Mouse (Mus musculus): Measurements from ENCODE around the gene Zfp963. TPM values are rescaled to one million over a fixed set of nuclear protein-coding genes. Genes with fewer than 3 reads are reported as not detected.
"Not testable (repeated sequence)": the region's sequence is repeated elsewhere in the genome, so short reads cannot be mapped to it uniquely, and the experiment has no call there.

Zfp963 gene
- polyA plus RNA-seq, 1 experiment from 2014 or later: 6.5 TPM

DNA sequence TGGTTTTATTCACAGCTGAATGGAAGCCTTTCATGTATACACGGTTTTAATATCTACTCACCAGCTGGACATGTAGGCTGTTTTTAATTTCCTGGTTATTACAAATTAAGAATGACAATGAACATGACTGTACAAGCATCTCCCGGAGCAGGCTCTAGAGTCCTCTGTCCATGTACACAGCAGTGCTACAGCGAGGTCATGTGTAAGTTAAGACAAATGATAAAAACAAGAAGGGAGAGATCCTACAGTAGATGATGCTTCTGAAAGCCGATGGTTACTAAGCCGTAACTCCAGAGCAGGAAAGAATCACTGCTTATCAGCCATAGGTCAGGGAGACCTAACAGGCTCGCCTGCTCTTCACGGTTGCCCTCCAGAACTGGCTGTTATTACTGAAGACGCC, 36.3 kb downstream of the Zfp963 start:
- 87% methylated on average over 8 of the region's 8 CpGs for WGBS
- Histone ChIP-seq H3K27ac (ENCODE audit: low read depth, low read length) (no peak overlapping the region), H3K9ac (ENCODE audit: low read depth, low read length) (no peak overlapping the region), H3K9me3 (ENCODE audit: control insufficient read depth, low read length) (no peaks in the 10 kb centered on the region), H3K4me2 (ENCODE audit: low read length) (no peak overlapping the region), H3K4me1 (ENCODE audit: control insufficient read depth, insufficient read depth, low read depth, low read length) (peaks cover 27% of the 10 kb centered on the region), H3K36me3 (ENCODE audit: control insufficient read depth, insufficient read depth, low read length) (peaks cover 12% of the 10 kb centered on the region), H3K4me3 (ENCODE audit: low read length) (no peak overlapping the region), H3K27me3 (replicated peaks; ENCODE audit: control insufficient read depth, insufficient read depth, low read length) (no peaks in the 10 kb centered on the region)
- no peak for ATAC-seq

DNA sequence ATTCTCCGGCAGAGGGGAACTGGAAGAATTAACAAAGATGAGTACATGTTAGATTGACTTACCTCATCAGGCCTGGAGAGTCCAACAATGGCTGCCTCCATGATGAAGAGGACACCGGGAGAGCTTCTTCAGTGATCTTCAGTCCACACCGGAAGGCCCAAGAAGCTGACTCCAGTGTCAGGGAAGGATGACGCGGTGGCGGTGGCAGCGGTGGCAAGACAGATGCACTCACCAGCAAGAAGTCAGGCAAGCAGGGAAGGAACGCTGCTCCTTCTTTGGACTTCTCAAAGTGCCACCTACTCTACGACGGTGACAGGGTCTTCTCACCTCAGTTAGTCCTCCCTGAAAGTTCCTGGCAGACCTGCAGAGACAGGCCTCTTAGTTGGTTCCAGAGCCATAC, 39.1 kb downstream of the Zfp963 start, which contains the start of gene Zfp869:
Zfp869 (minus strand) TSS at position 101 of the 400 bp plus-strand sequence.
- H3K36me3 ChIP-seq (ENCODE audit: control insufficient read depth, insufficient read depth, low read length): peaks cover 41% of the 10 kb centered on the region
- ATAC-seq; H3K4me3 ChIP-seq (ENCODE audit: low read length); H3K4me2 ChIP-seq (ENCODE audit: low read length); H3K27me3 ChIP-seq (replicated peaks; ENCODE audit: control insufficient read depth, insufficient read depth, low read length); H3K9ac ChIP-seq (ENCODE audit: low read depth, low read length); H3K27ac ChIP-seq (ENCODE audit: low read depth, low read length); H3K9me3 ChIP-seq (ENCODE audit: control insufficient read depth, low read length): not testable (repeated sequence)
- peaks cover 22% of the 10 kb centered on the region for H3K4me1 ChIP-seq (ENCODE audit: control insufficient read depth, insufficient read depth, low read depth, low read length)
- WGBS: 99% methylated on average over 9 of the region's 10 CpGs

DNA sequence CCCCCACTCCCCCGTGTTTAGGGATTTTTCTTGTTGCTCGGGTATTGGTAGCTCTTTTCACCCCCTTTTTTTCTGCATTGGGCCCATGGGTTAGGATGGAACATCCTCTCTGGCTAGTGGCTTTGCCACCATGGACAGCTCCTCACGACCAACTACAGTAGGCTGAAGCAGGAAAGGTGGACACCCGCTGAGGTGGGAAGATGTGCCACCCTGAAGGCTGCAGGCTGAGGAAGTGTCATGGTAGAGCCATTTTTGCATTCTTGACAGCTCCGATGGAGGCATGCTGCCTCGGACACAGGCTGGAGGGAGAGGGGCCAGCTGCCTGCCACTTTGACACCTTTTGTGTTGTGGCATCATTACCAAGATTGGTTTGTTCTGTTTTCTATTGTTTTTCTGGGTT, 48.0 kb downstream of the Zfp963 start:
- Histone ChIP-seq H3K9ac (ENCODE audit: low read depth, low read length) (no peak overlapping the region), H3K9me3 (ENCODE audit: control insufficient read depth, low read length) (0 out of 2 replicates have a peak, but pooled peaks cover 5% of the 10 kb centered on the region), H3K36me3 (ENCODE audit: control insufficient read depth, insufficient read depth, low read length) (peaks cover 34% of the 10 kb centered on the region), H3K27me3 (replicated peaks; ENCODE audit: control insufficient read depth, insufficient read depth, low read length) (no peaks in the 10 kb centered on the region), H3K4me1 (ENCODE audit: control insufficient read depth, insufficient read depth, low read depth, low read length) (no peaks in the 10 kb centered on the region), H3K4me3 (ENCODE audit: low read length) (no peak overlapping the region), H3K27ac (ENCODE audit: low read depth, low read length) (no peak overlapping the region), H3K4me2 (ENCODE audit: low read length) (no peak overlapping the region)
- 78% methylated on average over 6 of the region's 6 CpGs for WGBS
- ATAC-seq: no peak

Other genes starting within 250 kb of the Zfp963 start
- gene Gm7697, start 227.0 kb downstream of the Zfp963 start, polyA plus RNA-seq (2015; fragmentation: Nextera tagmentation; extraction: Ambion mirVana): not detected in 2 replicates
- 33.4 and 33.5 TPM in 2 replicates for gene Zfp868, start 124.4 kb downstream of the Zfp963 start, polyA plus RNA-seq (2015; fragmentation: Nextera tagmentation; extraction: Ambion mirVana)
- gene Zfp964, start 95.5 kb downstream of the Zfp963 start, polyA plus RNA-seq (2015; fragmentation: Nextera tagmentation; extraction: Ambion mirVana): 2.1 and 2.3 TPM in 2 replicates
- 24.2 and 26.7 TPM in 2 replicates for gene Zfp869, start 39.2 kb downstream of the Zfp963 start, polyA plus RNA-seq (2015; fragmentation: Nextera tagmentation; extraction: Ambion mirVana)
- gene Gm20422, start 24.9 kb upstream of the Zfp963 start, polyA plus RNA-seq (2015; fragmentation: Nextera tagmentation; extraction: Ambion mirVana): 0.64 TPM in 1 of 2 replicates, not detected in the other
- gene Atp13a1, start 41.2 kb upstream of the Zfp963 start, polyA plus RNA-seq (2015; fragmentation: Nextera tagmentation; extraction: Ambion mirVana): 50.1 and 56.4 TPM in 2 replicates
- gene Zfp866, start 41.2 kb upstream of the Zfp963 start, polyA plus RNA-seq (2015; fragmentation: Nextera tagmentation; extraction: Ambion mirVana): 32.8 and 37.0 TPM in 2 replicates
- 32.2 and 34.5 TPM in 2 replicates for gene Gmip, start 58.7 kb upstream of the Zfp963 start, polyA plus RNA-seq (2015; fragmentation: Nextera tagmentation; extraction: Ambion mirVana)
- gene Lpar2, start 72.5 kb upstream of the Zfp963 start, polyA plus RNA-seq (2015; fragmentation: Nextera tagmentation; extraction: Ambion mirVana): 0.54 and 0.91 TPM in 2 replicates
- 60.5 TPM in 2 replicates for gene Pbx4, start 82.5 kb upstream of the Zfp963 start, polyA plus RNA-seq (2015; fragmentation: Nextera tagmentation; extraction: Ambion mirVana)
- 6.6 and 7.0 TPM in 2 replicates for gene Cilp2, start 137.7 kb upstream of the Zfp963 start, polyA plus RNA-seq (2015; fragmentation: Nextera tagmentation; extraction: Ambion mirVana)
- gene Tssk6, start 152.2 kb upstream of the Zfp963 start, polyA plus RNA-seq (2015; fragmentation: Nextera tagmentation; extraction: Ambion mirVana): 3.5 and 3.7 TPM in 2 replicates
- 191 and 216 TPM in 2 replicates for gene Ndufa13, start 152.6 kb upstream of the Zfp963 start, polyA plus RNA-seq (2015; fragmentation: Nextera tagmentation; extraction: Ambion mirVana)
- gene Yjefn3, start 152.7 kb upstream of the Zfp963 start, polyA plus RNA-seq (2015; fragmentation: Nextera tagmentation; extraction: Ambion mirVana): 13.6 and 14.3 TPM in 2 replicates
- 13.9 and 19.7 TPM in 2 replicates for gene Gatad2a, start 246.4 kb upstream of the Zfp963 start, polyA plus RNA-seq (2015; fragmentation: Nextera tagmentation; extraction: Ambion mirVana)